Mouse (Mus musculus) spleen, embryonic (tissue): ENCODE results near the gene Gm49336.

Experiments
- CTCF ChIA-PET: fragments of 350-600 bp; sonication (Branson Sonifier 250); formaldehyde crosslinking; loops from one replicate; lab custom pipeline; 2022; lab: Charles Lee

Gene Gm49336

GRCm38 (mm10) chr14:60163367-60163766 is 87.9 kb downstream of the Gm49336 start:
- CTCF ChIA-PET, result no interaction called here
